Mouse (Mus musculus): ENCODE data around the gene Opcml. TPM values are rescaled to one million over a fixed set of nuclear protein-coding genes. Genes with fewer than 3 reads are reported as not detected.
A peak's percentile ranks its signal among the peaks of the same experiment; 100 is the strongest.

The Opcml gene
- polyA plus RNA-seq, 1 experiment from 2014 or later, result 1.8 TPM

DNA sequence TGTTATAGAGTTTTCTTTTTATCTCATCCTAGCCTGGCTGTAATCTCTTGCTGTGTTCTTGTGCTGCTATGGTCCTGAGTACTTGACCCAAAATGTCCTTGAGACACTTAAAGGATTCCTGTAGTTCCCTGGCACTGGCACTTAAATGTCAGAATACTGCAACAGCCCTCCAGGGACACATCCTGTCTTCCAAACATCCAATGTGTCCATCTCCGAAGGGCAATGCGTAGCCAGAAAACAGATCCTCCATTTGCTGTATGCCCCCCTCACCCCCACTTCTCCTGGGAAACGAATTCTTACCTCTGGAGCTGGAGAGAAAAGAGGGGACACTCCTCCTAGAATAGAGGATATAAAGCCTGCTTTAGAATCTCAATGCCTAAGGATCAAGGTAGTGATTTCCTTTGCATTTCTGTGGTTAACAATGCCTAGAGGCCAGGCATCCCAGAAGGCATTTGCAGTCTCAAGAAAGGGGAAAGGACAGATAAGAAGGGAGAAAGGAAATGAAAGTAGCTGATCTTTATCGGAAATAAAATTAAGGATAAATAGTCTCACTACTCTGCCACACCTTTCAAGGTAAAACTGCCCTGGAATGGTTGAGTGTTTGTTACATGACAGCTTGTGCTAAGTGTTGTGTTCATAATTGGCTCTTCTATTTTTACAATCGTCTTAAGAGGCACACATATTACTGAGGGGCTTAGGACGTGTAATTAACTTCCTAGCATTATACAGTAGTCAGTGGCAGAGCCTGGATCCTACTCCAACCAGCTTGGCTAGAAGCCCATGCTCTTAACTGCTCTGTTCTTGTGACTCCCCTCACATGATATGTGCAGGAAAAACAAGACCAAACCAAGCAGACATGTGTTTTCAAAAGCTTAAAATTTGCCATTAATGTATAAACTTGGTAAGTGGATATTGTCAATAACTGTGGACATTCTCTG lies 823.4 kb downstream of the Opcml start:
- H3K4me3 ChIP-seq, result no peak overlapping the region
- peaks cover 12% of the 10 kb centered on the region for H3K4me1 ChIP-seq
- no peak for ATAC-seq (ENCODE audit: extremely low read depth, insufficient number of reproducible peaks, low FRiP score, low TSS enrichment)
- H3K9ac ChIP-seq, result no peak overlapping the region
- H3K36me3 ChIP-seq, result no peaks in the 10 kb centered on the region
- H3K4me2 ChIP-seq, result no peak overlapping the region
- 0 out of 2 replicates have a peak overlapping the region, but pooled peaks have one; percentile 12 for H3K27ac ChIP-seq (replicated peaks)
- WGBS, result 34% methylated on average over 6 of the region's 6 CpGs
- no peaks in the 10 kb centered on the region for H3K27me3 ChIP-seq (replicated peaks)
- H3K9me3 ChIP-seq, result no peaks in the 10 kb centered on the region

DNA sequence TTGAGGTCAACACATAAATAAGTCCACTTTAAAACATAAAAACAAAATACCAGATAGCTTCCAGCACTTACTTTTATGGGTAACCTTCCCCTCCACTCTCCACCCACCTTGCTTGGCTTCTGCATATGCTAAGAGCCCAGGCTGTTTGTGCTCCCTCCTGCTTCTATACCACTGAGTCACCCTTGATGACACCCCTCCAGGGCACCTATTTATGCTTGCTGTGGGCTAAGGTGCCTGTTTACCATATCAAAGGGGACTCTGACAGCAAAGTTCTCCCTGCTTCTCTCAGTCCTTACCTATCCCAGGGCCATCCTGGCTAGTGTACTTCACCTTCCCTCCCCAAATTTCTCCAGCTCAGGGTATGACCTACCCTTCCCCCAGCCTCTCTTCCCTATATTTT lies 824.9 kb downstream of the Opcml start:
- Histone ChIP-seq H3K4me3 (no peak overlapping the region), H3K4me2 (no peak overlapping the region), H3K27ac (replicated peaks) (no peak overlapping the region), H3K9me3 (no peaks in the 10 kb centered on the region), H3K27me3 (replicated peaks) (no peaks in the 10 kb centered on the region), H3K4me1 (peaks cover 12% of the 10 kb centered on the region), H3K36me3 (no peaks in the 10 kb centered on the region), H3K9ac (no peak overlapping the region)
- ATAC-seq (ENCODE audit: extremely low read depth, insufficient number of reproducible peaks, low FRiP score, low TSS enrichment), result no peak

DNA sequence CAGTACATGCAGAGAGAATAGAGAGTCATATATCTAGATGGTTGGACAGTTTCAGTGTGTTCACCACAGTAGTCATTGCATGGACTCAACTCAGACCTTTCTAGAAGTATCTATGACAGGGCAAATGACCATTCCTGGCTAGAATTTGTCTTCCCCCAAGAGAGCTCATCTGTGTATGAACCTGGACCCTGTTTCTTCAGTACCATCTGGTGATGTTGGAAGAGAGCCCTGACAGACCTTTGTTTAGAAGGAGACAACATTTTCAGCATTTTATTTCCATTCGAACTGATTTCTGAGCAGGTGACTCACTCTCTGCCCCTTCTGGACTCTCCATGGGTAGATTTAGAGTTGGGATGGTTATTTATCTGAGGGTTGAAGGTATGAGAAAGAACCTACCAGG lies 827.1 kb downstream of the Opcml start:
- Histone ChIP-seq H3K9ac (no peak overlapping the region), H3K4me2 (no peak overlapping the region), H3K36me3 (no peaks in the 10 kb centered on the region), H3K27me3 (replicated peaks) (no peaks in the 10 kb centered on the region), H3K9me3 (no peaks in the 10 kb centered on the region), H3K4me3 (no peak overlapping the region), H3K27ac (replicated peaks) (no peak overlapping the region), H3K4me1 (peaks cover 12% of the 10 kb centered on the region)
- WGBS, result 55% methylated on average over 1 of the region's 1 CpGs
- no peak for ATAC-seq (ENCODE audit: extremely low read depth, insufficient number of reproducible peaks, low FRiP score, low TSS enrichment)

DNA sequence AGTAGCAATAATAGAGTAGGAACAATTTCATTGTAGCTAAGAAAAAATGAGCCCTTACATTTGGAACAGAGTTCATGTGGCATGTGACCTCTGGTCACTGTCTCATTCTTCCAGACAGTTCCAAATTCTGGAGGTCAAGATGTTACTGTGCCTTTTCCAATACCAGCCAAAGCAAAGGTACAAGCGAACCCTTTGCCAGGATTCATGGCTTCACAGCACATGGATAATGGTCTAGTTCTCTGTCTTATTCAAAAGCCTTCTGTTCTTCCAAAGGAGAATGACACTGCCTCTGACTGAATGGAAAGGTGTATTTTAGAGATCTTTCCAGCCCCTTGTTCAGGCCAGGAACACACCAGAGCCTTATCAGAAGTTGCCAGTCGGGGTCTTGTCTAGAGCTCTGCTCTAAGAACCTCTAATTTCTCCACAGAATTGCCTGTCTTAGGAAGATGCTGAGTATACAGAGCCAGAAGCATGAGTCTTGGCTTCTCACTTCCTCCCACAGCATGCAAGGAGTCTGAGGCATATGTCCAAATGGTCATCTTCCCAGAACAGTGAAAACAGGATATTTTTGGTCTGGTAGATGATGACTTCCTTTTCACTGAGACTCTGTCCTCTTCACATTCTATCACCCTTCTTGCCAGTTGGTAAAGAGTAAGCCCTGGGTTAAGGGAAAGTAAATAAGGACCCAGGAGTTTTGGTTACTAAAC lies 827.8 kb downstream of the Opcml start:
- Histone ChIP-seq H3K4me2 (no peak overlapping the region), H3K9ac (no peak overlapping the region), H3K27me3 (replicated peaks) (no peaks in the 10 kb centered on the region), H3K4me1 (peaks cover 10% of the 10 kb centered on the region), H3K27ac (replicated peaks) (no peak overlapping the region), H3K9me3 (no peaks in the 10 kb centered on the region), H3K36me3 (no peaks in the 10 kb centered on the region), H3K4me3 (no peak overlapping the region)
- 67% methylated on average over 2 of the region's 2 CpGs for WGBS
- no peak for ATAC-seq (ENCODE audit: extremely low read depth, insufficient number of reproducible peaks, low FRiP score, low TSS enrichment)

DNA sequence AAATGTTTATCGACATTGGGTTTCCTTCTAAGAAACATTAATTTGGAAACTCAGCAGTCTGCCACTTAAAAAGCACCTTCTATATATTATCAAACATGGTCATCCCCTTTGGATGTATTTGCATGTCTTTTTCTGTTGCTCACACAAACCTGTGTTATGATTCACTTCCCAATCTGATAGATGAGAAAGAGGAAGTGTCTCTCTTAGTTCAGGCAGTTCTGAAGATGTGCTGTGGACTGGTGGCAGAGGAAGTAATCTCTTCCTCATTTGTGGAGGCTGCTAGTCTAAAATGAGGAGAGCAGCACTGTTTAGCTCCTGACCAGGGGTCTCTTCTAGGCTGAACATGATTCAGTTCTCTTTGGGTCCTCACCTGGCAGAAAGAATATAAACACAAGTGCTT lies 831.4 kb downstream of the Opcml start:
- no peaks in the 10 kb centered on the region for H3K36me3 ChIP-seq

DNA sequence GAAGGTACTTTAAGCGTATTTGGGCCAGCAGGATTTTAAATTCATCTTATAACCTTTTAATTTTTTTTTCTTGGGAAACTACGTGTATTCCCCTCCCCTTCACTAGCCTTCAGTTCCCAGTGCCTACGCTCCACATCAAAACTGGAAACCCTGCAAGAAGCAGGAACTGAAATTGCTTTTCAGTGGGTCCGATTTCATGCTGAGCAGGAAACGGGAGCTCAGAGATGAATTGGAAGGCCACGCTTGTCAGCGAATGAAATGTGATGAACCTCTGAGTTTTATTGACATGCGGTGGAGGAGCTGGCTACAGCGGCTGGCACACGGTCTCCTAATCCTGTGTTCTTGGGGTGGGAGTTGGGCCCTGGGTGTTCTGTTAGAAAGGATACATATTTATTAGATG lies 834.3 kb downstream of the Opcml start:
- no peak for ATAC-seq (ENCODE audit: extremely low read depth, insufficient number of reproducible peaks, low FRiP score, low TSS enrichment)
- no peaks in the 10 kb centered on the region for H3K27me3 ChIP-seq (replicated peaks)
- H3K4me2 ChIP-seq, result no peak overlapping the region
- no peak overlapping the region for H3K4me3 ChIP-seq
- no peaks in the 10 kb centered on the region for H3K36me3 ChIP-seq
- 68% methylated on average over 10 of the region's 10 CpGs for WGBS
- no peaks in the 10 kb centered on the region for H3K9me3 ChIP-seq
- H3K9ac ChIP-seq, result no peak overlapping the region
- H3K27ac ChIP-seq (replicated peaks), result no peak overlapping the region
- no peaks in the 10 kb centered on the region for H3K4me1 ChIP-seq

More for the DNA sequence above, 831.4 kb downstream of the Opcml start:
- Histone ChIP-seq H3K4me3 (no peak overlapping the region), H3K27me3 (replicated peaks) (no peaks in the 10 kb centered on the region), H3K27ac (replicated peaks) (no peak overlapping the region), H3K4me1 (no peaks in the 10 kb centered on the region), H3K9me3 (no peaks in the 10 kb centered on the region), H3K4me2 (no peak overlapping the region), H3K9ac (no peak overlapping the region)
- no peak for ATAC-seq (ENCODE audit: extremely low read depth, insufficient number of reproducible peaks, low FRiP score, low TSS enrichment)
- 82% methylated on average over 1 of the region's 1 CpGs for WGBS

DNA sequence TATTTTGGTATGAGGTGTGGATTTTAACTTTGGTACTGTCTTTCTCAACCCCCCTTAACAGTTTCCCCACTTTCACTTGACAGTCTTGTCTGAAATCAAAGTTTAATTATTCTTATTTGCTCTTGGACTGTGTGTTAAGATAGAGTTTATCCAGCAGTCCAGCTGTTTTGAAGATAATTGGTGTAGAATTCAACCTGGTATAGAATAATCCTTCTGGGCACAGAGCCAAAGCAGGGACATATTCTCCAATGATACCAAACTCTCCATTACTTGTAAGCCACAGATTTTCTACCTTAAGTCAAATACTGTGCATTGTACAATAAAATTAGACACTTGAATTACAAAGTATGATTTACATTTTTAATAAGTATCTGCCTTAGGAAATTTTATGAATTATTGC lies 852.2 kb downstream of the Opcml start:
- H3K4me2 ChIP-seq, result no peak overlapping the region
- no peaks in the 10 kb centered on the region for H3K27me3 ChIP-seq (replicated peaks)
- no peaks in the 10 kb centered on the region for H3K36me3 ChIP-seq
- no peak overlapping the region for H3K9ac ChIP-seq
- ATAC-seq (ENCODE audit: extremely low read depth, insufficient number of reproducible peaks, low FRiP score, low TSS enrichment), result no peak
- no peak overlapping the region for H3K4me3 ChIP-seq
- no peak overlapping the region for H3K27ac ChIP-seq (replicated peaks)
- H3K9me3 ChIP-seq, result no peaks in the 10 kb centered on the region
- peaks cover 8% of the 10 kb centered on the region; the same call in 1 of the 2 replicates for H3K4me1 ChIP-seq

DNA sequence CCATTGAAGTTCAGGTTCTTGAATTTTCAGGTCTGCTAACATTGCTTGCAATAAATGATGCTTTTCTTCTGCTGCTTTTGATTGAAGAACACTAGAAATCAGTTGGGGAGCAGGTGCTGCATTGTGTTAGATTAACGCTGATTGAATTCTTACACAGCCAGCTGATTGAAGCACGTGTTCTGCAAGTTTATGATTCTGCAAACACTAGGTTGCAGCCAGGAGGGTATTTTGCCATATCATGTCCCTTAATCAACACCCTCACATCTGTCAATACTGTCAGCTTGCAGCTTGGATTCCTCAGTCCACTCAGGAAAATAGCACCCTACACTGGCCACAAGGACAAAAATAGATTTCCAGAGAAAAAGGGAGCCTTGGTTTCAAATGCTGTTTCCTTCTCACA lies 853.5 kb downstream of the Opcml start:
- Histone ChIP-seq H3K36me3 (no peaks in the 10 kb centered on the region), H3K9ac (no peak overlapping the region)

DNA sequence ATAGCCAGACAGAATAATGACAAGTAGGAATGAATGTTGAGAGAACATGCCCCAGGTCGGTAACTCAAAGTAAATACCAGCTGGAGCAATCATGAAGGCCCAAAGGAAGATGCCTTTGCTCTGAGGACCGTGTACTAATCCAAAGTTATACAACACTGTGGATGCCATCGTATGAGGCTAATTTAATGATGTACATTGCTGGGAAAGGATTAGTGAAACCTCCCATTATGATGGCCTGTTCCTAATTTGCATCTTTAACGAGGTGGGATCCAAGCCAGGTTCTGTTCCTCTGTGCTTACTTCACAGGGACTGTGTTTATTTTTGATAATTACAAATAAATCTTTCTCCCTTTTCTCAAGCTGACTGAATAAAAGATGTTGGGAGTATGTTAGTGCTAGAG lies 859.5 kb downstream of the Opcml start:
- WGBS, result 70% methylated on average over 4 of the region's 4 CpGs
- H3K9ac ChIP-seq, result no peak overlapping the region
- no peak overlapping the region for H3K27ac ChIP-seq (replicated peaks)
- no peaks in the 10 kb centered on the region for H3K4me1 ChIP-seq
- no peaks in the 10 kb centered on the region for H3K36me3 ChIP-seq
- ATAC-seq (ENCODE audit: extremely low read depth, insufficient number of reproducible peaks, low FRiP score, low TSS enrichment), result no peak
- no peaks in the 10 kb centered on the region for H3K9me3 ChIP-seq
- no peak overlapping the region for H3K4me3 ChIP-seq
- H3K27me3 ChIP-seq (replicated peaks), result no peaks in the 10 kb centered on the region
- no peak overlapping the region for H3K4me2 ChIP-seq

More for the DNA sequence above, 853.5 kb downstream of the Opcml start:
- no peak overlapping the region for H3K4me3 ChIP-seq
- 52% methylated on average over 2 of the region's 2 CpGs for whole genome bisulfite sequencing
- H3K4me1 ChIP-seq, result peaks cover 8% of the 10 kb centered on the region; the same call in 1 of the 2 replicates
- no peak overlapping the region for H3K27ac ChIP-seq (replicated peaks)
- H3K9me3 ChIP-seq, result no peaks in the 10 kb centered on the region
- no peak for ATAC-seq (ENCODE audit: extremely low read depth, insufficient number of reproducible peaks, low FRiP score, low TSS enrichment)
- no peak overlapping the region for H3K4me2 ChIP-seq
- no peaks in the 10 kb centered on the region for H3K27me3 ChIP-seq (replicated peaks)

DNA sequence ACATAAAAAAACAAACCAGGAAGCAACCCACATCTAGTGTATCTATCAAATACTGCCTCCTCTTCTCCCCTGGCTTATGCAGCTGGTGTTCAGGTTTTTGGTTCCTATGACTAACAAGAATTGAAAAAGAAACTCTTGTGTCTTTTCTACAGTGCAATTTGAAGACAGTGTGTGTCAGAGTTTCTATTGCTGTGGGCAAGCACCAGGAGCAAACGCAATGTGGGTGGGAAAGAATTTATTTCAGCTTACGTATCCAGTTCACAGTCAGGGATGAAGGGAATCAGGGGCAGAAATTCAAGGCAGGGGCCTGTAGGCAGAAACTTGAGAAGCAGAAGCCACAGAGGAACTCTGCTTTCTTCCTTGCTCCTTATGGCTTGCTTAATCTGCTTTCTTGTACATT lies 869.4 kb downstream of the Opcml start:
- no peaks in the 10 kb centered on the region for H3K27me3 ChIP-seq (replicated peaks)
- no peak for ATAC-seq (ENCODE audit: extremely low read depth, insufficient number of reproducible peaks, low FRiP score, low TSS enrichment)
- 82% methylated on average over 2 of the region's 2 CpGs for WGBS
- H3K36me3 ChIP-seq, result no peaks in the 10 kb centered on the region
- no peak overlapping the region for H3K9ac ChIP-seq
- no peak overlapping the region for H3K27ac ChIP-seq (replicated peaks)
- no peaks in the 10 kb centered on the region for H3K9me3 ChIP-seq
- H3K4me3 ChIP-seq, result no peak overlapping the region
- H3K4me1 ChIP-seq, result no peaks in the 10 kb centered on the region
- no peak overlapping the region for H3K4me2 ChIP-seq

DNA sequence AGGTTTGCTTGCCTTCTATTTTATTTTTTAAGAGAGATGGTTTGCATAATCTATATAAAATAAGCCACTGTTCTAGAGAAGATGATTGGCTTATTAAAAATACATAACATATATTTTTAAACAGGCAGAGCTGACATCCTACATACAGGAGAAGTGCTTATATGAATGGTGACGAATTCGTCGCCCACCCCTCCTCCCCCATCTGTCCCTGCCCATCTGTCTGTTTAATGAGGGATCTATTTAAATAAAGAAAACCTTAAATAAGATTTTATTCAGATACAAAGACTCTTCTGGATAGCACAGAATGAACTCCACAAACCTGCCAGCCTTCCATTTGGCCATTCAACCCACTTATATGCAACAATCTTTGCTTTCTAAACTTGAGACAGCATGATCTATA lies 872.3 kb downstream of the Opcml start:
- H3K27me3 ChIP-seq (replicated peaks), result no peaks in the 10 kb centered on the region
- H3K9ac ChIP-seq, result no peak overlapping the region
- no peak overlapping the region for H3K4me3 ChIP-seq
- no peak overlapping the region for H3K4me2 ChIP-seq
- no peak for ATAC-seq (ENCODE audit: extremely low read depth, insufficient number of reproducible peaks, low FRiP score, low TSS enrichment)
- H3K27ac ChIP-seq (replicated peaks), result no peak overlapping the region
- no peaks in the 10 kb centered on the region for H3K4me1 ChIP-seq
- WGBS, result 88% methylated on average over 3 of the region's 3 CpGs
- no peaks in the 10 kb centered on the region for H3K36me3 ChIP-seq
- no peaks in the 10 kb centered on the region for H3K9me3 ChIP-seq

Data from heart, embryonic 13.5 days (tissue).